Mouse (Mus musculus) lung, adult 10 weeks (tissue): Measurements from ENCODE around the gene Cand2. TPM values are rescaled to one million over a fixed set of nuclear protein-coding genes. Genes with fewer than 3 reads are reported as not detected.

ENCODE experiments used
- polyA plus RNA-seq: library from polyadenylated mRNA; stranded (reverse); fragments of 350-450 nt; fragmentation: Illumina TruSeq; extraction: RNeasy Lipid Tissue Mini Kit (QIAGEN cat#74804); gene quantifications from one replicate; pipeline ENCODE4 v1.2.3, GENCODE M21; 2014; ENCODE audit warnings: low read depth, low replicate concordance; ENCODE audit not compliant: insufficient read depth

The Cand2 gene
- 0.66 TPM for polyA plus RNA-seq

DNA sequence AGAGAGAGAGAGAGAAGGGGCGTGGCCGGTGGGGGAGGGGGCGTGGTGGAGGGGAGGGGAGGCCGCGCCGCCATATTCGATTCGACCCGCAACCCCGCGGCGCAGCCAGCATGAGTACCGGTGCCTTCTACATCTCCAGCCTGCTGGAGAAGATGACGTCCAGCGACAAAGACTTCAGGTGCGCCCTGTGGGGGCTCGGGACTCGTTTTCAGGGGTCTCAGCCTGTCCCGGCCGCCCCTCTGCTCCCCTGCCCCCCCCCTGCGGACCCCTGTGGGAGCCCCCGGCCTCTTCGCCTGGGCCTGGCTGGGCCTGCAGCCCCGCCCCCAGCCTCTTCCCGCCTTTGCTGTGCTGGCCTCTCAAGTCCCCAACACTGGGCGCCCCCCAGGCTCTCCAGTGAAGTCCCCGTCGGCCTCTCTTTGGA lies at the start of gene Cand2:
TSS of gene Cand2 (plus strand) at position 38 of the 421 bp plus-strand sequence.

DNA sequence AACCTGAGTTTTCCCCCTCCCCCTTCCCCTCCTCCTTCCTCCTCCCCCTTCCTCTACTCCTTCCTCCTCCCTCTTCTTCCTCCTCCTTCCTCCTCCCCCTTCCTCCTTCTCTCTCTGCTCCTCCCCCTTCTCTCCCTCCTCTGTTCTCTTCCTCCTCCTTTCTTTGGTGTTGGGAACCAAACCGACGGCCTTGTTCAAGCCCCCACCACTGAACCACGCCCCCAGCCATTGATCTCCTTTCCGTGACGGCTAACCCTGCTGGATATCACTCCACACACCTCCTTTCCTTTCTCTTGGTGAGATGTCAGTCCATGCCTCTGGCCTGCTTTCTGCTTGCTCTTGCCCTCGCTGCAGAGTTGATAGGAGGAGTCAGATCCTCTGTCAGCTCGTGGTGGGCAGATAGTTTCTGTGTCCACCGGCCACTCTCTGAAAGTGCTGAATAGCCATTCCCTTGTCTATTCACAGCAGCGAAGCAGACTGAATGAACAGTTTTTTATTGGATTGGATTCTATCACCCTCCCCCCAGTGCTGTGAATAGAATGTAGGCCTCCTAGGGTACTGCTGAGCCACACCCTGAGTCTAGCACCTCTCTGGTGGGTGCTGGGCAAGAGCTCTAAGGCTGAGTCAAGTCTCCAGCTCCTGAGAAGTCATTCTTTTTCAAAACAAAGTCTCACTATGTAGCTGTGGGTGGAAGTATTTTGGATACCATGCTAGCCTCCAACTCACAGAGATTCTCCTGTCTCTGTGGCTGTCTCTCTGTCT lies 12.2 kb upstream of the Cand2 start, which contains the start of gene Tmem40:
TSS of gene Tmem40 (minus strand) at position 416 of the 762 bp plus-strand sequence.

GRCm38 (mm10) chr6:115808488-115809231 lies 34.3 kb downstream of the Cand2 start, which contains the start of gene Rpl32:
Gene Rpl32, minus strand, starts transcription at chr6:115808747.

DNA sequence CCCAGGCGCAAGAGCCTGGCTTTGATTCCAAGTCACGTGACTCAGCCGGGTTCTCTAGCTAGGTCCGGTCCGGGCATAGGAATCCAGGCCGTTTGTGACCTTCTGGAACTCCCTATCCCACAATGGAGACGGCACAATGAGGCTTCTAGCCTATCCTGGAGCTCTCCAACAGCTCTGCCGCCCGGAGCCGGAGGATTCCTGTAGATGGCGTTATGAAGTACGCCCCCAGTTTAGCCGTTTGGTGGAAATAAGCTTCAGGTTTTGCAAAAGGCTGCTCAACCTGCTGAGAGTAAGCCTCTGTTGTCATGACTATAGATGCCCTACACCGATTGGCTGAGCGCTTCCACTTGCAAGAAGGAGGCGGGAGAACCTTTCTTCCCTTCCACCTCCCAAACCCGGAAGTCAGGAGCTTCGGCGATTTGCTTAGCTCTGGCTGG lies 63.8 kb downstream of the Cand2 start, which contains the start of gene Efcab12:
TSS of gene Efcab12 (minus strand) at position 252 of the 437 bp plus-strand sequence.

GRCm38 (mm10) chr6:115853091-115853813 lies 78.9 kb downstream of the Cand2 start, which contains the start of the genes Mbd4 and Ift122:
Gene Mbd4, minus strand, starts transcription at chr6:115853371.
Gene Ift122, plus strand, starts transcription at chr6:115853470.

Other genes starting within 250 kb of the Cand2 start
- 6.0 TPM for gene Tsen2, start 229.9 kb upstream of the Cand2 start, polyA plus RNA-seq
- not detected for gene Mkrn2os, start 182.0 kb upstream of the Cand2 start, polyA plus RNA-seq
- gene Mkrn2, start 172.6 kb upstream of the Cand2 start, polyA plus RNA-seq = 8.8 TPM
- 64.7 TPM for gene Raf1, start 97.9 kb upstream of the Cand2 start, polyA plus RNA-seq
- gene Tmem40, start 12.1 kb upstream of the Cand2 start, polyA plus RNA-seq = 2.3 TPM
- 2,276 TPM for gene Rpl32, start 34.2 kb downstream of the Cand2 start, polyA plus RNA-seq
- 1.2 TPM for gene Efcab12, start 63.9 kb downstream of the Cand2 start, polyA plus RNA-seq
- 1.9 TPM for gene Mbd4, start 78.8 kb downstream of the Cand2 start, polyA plus RNA-seq
- gene Ift122, start 78.9 kb downstream of the Cand2 start, polyA plus RNA-seq = 5.2 TPM
- 0.11 TPM for gene Rho, start 157.2 kb downstream of the Cand2 start, polyA plus RNA-seq
- gene H1foo, start 170.4 kb downstream of the Cand2 start, polyA plus RNA-seq = not detected
- gene Plxnd1, start 220.5 kb downstream of the Cand2 start, polyA plus RNA-seq = 31.7 TPM